Mouse (Mus musculus): ENCODE data around the gene AL731706.1.

Gene AL731706.1

DNA sequence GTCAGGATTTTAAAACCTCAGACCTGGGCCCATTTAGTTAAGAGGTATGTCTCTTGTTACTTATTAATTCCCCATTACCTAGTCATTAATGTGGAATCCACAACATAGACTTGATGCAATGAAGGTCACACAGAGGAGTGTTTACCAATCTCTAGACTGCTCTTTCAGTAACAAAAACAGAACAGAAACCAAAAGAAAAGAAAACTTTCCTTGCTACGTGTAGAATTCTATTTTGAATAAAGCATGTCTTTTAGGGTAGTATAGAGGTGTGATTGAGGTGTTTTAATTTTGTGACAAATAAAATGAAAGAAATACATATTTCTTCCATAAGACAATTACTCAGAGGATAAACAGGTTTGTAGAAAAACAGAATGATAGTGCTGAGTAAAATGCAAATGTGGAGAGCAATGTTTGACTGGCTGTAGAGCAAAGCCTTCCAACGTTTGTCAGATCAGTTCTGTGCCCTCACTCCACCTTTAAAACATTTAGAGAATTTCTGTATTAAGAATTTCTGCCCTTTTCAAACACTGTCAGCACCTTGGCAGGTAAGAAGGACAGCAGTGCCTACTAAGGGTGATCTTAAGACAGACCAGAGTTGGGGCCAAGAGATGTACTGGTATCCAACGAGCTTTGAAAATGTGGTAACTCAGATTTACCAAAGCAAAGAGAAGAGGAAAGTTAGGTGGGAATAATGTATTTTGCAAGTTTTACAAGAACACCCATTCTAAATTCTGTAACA, 57.0 kb downstream of the AL731706.1 start:
- DNase-seq: no peak

- DNase-seq: peak; percentile 32
Measured at GRCm38 (mm10) chr2:136832936-136833335, 58.3 kb downstream of the AL731706.1 start.

Measured in kidney, adult 9 months (tissue).